Mouse (Mus musculus): ENCODE results near the gene Padi4.

Gene Padi4

GRCm38 (mm10) chr4:140774025-140774800 lies at the start of gene Padi4:
Padi4 (minus strand) TSS chr4:140774236.
- no peak for DNase-seq (ENCODE audit: low spot score in 2 of 2)

- peak; percentile 50 to 69 for DNase-seq (ENCODE audit: low spot score in 2 of 2)
Measured at GRCm38 (mm10) chr4:140821988-140822387, 48.0 kb upstream of the Padi4 start.

GRCm38 (mm10) chr4:140817413-140817812 lies 43.4 kb upstream of the Padi4 start:
- DNase-seq (ENCODE audit: low spot score in 2 of 2): no peak

DNA sequence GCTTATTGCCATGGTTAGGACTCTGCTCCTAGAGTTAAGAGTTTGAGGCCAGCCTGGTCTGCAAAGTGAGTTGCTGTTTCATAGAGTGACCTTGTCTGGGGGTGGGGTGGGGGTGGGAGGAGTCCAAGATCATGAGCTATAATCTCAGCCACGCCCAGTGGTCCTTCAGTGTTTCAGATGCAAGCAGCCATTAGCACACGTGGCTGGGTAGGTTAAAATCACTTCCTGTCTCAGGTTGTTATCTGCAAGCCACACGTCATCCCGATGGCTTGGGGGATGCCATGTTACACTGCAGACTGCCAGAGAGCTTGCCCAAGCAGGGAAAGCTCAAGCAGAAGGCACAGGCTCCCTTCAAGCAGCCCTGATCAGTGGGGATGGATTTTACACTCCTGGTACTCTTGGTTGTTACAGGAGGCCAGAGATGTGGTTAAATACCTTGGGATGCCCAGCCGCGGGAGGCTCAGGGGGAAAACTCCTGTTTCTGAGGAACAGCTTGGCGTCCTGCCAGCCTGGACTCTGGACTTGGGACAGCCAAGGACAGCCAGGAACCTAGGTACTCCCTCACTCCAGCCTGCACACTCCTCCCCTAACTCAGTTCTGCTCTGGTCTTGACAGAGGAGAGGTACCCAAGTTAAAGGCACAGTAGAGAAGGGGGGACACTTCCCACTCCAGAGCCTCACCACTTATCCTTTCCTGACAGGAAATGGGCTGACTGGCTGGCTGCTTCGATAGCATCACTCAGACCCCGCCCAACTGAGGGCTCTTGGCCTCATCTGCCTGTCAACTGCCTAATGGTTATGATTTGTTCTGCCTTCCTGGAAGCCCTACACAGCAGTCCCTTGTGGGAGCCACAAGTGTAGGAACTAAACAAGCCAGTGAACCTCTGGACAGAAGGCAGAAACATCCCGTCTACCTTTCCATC lies 42.2 kb upstream of the Padi4 start:
- no peak for DNase-seq (ENCODE audit: low spot score in 2 of 2)

GRCm38 (mm10) chr4:140815496-140815895 lies 41.5 kb upstream of the Padi4 start:
- no peak for DNase-seq (ENCODE audit: low spot score in 2 of 2)

DNA sequence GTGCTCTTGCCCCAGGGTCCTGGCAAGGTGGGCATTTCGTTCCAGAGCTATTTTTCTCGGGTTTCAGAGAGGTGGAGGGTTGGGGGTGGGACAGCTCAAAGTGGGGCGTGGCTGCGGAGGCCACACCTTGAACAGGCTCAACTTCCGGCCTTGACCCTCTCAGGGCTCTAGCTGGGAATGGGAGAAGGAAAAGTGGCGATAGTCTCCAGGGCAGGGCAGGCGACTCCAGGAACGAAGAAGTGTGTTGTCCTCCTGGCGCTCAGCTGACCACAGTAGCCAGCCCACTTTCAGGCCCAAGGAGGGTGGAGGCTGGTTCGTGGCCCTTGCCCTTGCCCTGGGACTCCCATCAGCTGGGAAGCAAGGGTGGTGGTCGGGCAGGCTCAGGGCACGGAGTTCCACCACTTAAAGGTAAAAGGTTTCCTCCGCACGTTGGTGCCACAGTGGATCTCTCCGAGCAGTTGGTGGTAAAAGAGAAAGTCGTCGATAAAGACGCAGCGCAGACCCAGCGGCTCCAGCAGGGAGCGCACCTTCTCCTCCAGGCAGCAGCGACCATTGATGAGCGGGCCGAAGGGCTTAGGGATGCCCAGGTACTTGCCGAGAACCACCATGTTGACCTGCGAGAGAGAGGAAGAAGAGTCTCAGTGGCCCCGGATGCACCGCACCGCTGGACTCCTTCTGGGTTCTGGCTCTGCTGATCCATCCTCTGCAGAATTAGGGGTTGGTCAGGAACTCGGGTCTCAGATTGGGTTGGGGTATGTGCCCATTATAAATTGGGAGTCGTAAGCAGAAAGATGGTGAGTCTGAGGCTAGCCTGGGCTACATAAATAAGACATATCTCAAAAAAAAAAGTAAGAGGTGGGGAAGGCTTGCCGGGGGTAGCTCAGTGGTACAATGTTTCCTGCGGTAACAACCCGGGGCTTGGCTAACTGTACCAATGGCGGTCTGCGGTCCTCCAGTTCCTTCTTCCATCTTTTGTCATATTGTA lies 40.5 kb upstream of the Padi4 start:
- peak in 1 of 2 experiments; percentile 30 for DNase-seq (ENCODE audit: low spot score in 2 of 2)

DNA sequence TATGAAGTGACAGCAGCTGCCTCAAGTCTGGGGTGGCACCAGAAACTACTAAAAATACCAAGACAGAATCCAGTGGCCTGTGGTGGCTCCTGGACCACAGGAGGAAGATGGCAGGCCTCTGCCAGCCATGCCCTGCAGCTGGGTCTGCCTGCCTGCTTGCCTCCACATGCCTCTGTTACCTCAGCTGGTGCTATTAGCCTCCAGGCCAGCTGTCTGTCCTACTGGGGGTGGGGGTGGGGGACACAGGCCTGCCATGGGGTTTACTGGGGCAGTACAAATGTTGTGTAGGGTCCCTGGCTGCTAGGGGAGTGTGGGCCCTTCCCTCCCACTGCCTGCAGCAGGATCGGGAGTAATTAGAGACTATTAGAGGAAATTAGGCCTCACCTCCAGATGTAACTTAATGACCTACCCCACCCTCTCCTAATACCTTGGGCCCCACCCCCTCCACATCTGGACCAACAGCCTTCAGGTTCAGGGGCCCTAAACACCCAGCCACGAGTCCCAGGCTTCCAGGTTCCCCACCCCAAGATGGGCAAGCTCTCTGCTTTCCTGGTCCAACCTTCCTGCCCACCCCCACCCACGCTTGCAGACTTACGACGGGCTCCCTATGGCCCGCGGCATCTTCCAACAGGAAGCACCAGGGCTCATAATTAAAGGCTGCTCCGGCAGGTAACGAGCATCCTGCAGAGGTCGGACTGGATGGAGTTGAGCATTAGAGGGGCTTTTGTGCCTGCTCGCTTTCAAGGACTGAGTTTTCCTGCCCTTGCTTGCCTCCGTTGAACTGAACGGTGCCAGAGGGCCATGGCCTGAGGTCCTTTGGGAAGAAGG lies 39.5 kb upstream of the Padi4 start:
- DNase-seq (ENCODE audit: low spot score in 2 of 2): no peak

DNA sequence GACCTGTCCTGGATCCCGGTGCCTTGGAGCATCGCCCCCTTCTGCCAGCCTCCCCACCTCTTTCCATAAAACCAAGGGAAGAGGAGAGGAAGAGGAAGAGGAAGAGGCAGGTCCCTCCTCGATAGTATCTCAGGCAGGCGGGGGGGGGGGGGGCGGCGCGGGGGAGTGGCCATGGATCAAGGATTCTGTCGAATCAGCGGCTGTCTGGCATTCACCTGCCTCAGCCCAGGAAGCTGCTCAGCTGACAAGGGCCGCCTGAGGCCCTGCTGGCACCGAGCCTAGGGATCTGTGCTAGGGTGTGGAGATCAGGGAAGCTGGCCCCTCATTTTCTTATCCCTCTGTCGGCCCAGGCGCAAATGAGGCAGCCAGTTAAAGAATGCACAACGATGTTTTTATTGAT lies 38.6 kb upstream of the Padi4 start:
- DNase-seq (ENCODE audit: low spot score in 2 of 2): no peak

DNA sequence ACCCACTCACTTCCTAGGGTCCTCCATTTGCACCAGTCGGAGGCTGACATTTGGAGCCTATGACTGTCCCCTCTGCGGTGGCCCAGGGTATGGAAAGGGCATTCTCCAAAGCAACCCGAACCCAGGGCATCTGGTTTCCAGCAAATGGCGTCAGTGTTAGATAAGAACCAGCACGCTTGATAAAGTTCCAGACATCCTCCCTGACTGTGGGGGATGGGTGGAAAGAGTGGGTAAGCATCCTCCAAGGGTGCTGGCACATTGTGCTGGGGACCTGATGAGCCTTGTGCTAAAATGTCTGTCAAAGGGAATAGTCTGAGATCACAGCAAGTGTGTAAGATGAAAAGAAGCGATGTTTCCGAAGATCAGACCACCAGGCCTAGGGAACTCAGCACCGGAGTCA lies 38.2 kb upstream of the Padi4 start:
- DNase-seq (ENCODE audit: low spot score in 2 of 2): no peak

- no peak for DNase-seq (ENCODE audit: low spot score in 2 of 2)
Measured at GRCm38 (mm10) chr4:140810458-140811260, 36.6 kb upstream of the Padi4 start, which contains the start of gene Padi3. Padi3 (minus strand) TSS chr4:140810648.

DNA sequence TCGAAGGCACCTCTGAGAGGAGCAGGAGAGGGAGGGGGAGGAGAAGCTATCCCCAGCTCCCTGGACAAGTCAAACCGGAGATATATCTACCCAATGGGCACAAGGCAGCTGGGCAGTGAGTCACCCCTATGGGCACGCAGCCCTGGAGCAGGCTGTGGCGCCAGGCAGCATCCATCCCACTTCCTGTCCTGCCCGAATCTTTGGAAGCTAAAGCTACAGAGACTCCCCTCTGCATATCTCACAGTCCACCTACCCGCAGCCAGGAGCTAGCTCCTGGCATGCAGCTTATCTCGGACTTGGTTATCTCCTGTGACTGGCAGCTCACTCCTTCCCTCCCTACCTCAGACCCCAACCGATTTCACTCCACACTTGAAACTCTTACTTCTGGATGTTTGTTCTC lies 35.1 kb upstream of the Padi4 start:
- DNase-seq (ENCODE audit: low spot score in 2 of 2): no peak

- DNase-seq (ENCODE audit: low spot score in 2 of 2): no peak
Measured at GRCm38 (mm10) chr4:140804601-140805000, 30.6 kb upstream of the Padi4 start.

GRCm38 (mm10) chr4:140801364-140801763 lies 27.3 kb upstream of the Padi4 start:
- no peak for DNase-seq (ENCODE audit: low spot score in 2 of 2)

GRCm38 (mm10) chr4:140796786-140797185 lies 22.8 kb upstream of the Padi4 start:
- DNase-seq (ENCODE audit: low spot score in 2 of 2): no peak

DNA sequence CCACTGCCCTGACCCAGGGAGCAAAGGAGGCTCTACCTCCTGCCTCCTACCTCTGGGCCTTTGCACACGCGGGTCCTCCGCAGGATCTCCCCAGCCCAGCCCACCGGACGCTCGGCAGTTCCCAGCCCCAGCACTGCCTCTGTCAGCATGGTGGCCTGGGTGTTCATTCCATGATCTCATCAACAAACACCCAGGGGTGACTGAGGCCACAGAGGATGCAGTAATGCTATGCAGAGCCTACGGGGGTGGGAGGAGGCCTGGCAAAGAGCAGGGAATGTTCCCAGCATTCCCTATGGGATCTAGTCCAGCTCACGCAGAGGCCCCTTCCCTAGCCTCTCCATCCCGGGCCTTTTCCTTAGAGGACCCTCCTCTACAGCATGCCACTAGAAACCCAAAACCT lies 20.6 kb upstream of the Padi4 start:
- DNase-seq (ENCODE audit: low spot score in 2 of 2): no peak

- no peak for DNase-seq (ENCODE audit: low spot score in 2 of 2)
Measured at GRCm38 (mm10) chr4:140793795-140794194, 19.8 kb upstream of the Padi4 start.

GRCm38 (mm10) chr4:140792584-140792983 lies 18.5 kb upstream of the Padi4 start:
- no peak for DNase-seq (ENCODE audit: low spot score in 2 of 2)

GRCm38 (mm10) chr4:140791071-140791470 lies 17.0 kb upstream of the Padi4 start:
- DNase-seq (ENCODE audit: low spot score in 2 of 2): no peak

- DNase-seq (ENCODE audit: low spot score in 2 of 2): no peak
Measured at GRCm38 (mm10) chr4:140789983-140790382, 15.9 kb upstream of the Padi4 start.

- peak; percentile 40 to 46 for DNase-seq (ENCODE audit: low spot score in 2 of 2)
Measured at GRCm38 (mm10) chr4:140788983-140789382, 14.9 kb upstream of the Padi4 start.

All from right cerebral cortex, postnatal 10 days (tissue).